Mouse (Mus musculus): ENCODE measurements at regions not wholly inside any gene's neighbourhood (a gene's known extent, or its start where the extent isn't known, plus 50 kb on each side); places are given as distances from the start of the nearest gene placed in this dataset.

- TF ChIP-seq CTCF (IDR thresholded peaks at IDR 0.05; ENCODE audit: borderline replicate concordance, insufficient read depth, low read length) (no peak), POLR2A (IDR thresholded peaks at IDR 0.05; ENCODE audit: low read depth, low read length) (no peak)
- no peak overlapping the region for H3K27ac ChIP-seq (ENCODE audit: insufficient read depth, low read length)
Observed at GRCm38 (mm10) chr13:32508447-32508846, 169.9 kb upstream of the Gmds start.

GRCm38 (mm10) chr13:32507825-32508224 is 169.3 kb upstream of the Gmds start:
- no peaks in the 10 kb centered on the region; the same call in 1 of the 2 replicates for H3K4me1 ChIP-seq (ENCODE audit: control insufficient read depth, insufficient read depth, low read length)
- TF ChIP-seq POLR2A (IDR thresholded peaks at IDR 0.05; ENCODE audit: low read depth, low read length) (no peak), CTCF (IDR thresholded peaks at IDR 0.05; ENCODE audit: borderline replicate concordance, insufficient read depth, low read length) (no peak)
- H3K27ac ChIP-seq (ENCODE audit: insufficient read depth, low read length): no peak overlapping the region
- H3K4me3 ChIP-seq (ENCODE audit: insufficient read depth, low read length): no peak overlapping the region

More at GRCm38 (mm10) chr13:32508447-32508846, 169.9 kb upstream of the Gmds start:
- H3K4me3 ChIP-seq (ENCODE audit: insufficient read depth, low read length): no peak overlapping the region
- no peaks in the 10 kb centered on the region; the same call in 1 of the 2 replicates for H3K4me1 ChIP-seq (ENCODE audit: control insufficient read depth, insufficient read depth, low read length)

- H3K4me3 ChIP-seq (ENCODE audit: insufficient read depth, low read length): no peak overlapping the region
- peaks cover 5% of the 10 kb centered on the region; the same call in 1 of the 2 replicates for H3K4me1 ChIP-seq (ENCODE audit: control insufficient read depth, insufficient read depth, low read length)
- TF ChIP-seq POLR2A (IDR thresholded peaks at IDR 0.05; ENCODE audit: low read depth, low read length): no peak
- TF ChIP-seq CTCF (IDR thresholded peaks at IDR 0.05; ENCODE audit: borderline replicate concordance, insufficient read depth, low read length): no peak
- no peak overlapping the region for H3K27ac ChIP-seq (ENCODE audit: insufficient read depth, low read length)
Observed at GRCm38 (mm10) chr13:32498205-32498790, 159.8 kb upstream of the Gmds start.

GRCm38 (mm10) chr13:32496263-32496662 is 157.7 kb upstream of the Gmds start:
- H3K4me1 ChIP-seq (ENCODE audit: control insufficient read depth, insufficient read depth, low read length): peaks cover 12% of the 10 kb centered on the region; the same call in 1 of the 2 replicates
- TF ChIP-seq POLR2A (IDR thresholded peaks at IDR 0.05; ENCODE audit: low read depth, low read length) (no peak), CTCF (IDR thresholded peaks at IDR 0.05; ENCODE audit: borderline replicate concordance, insufficient read depth, low read length) (no peak)
- H3K4me3 ChIP-seq (ENCODE audit: insufficient read depth, low read length): no peak overlapping the region
- no peak overlapping the region for H3K27ac ChIP-seq (ENCODE audit: insufficient read depth, low read length)

GRCm38 (mm10) chr13:32495063-32495462 is 156.5 kb upstream of the Gmds start:
- peaks cover 12% of the 10 kb centered on the region; the same call in 1 of the 2 replicates for H3K4me1 ChIP-seq (ENCODE audit: control insufficient read depth, insufficient read depth, low read length)
- H3K27ac ChIP-seq (ENCODE audit: insufficient read depth, low read length): no peak overlapping the region
- no peak overlapping the region for H3K4me3 ChIP-seq (ENCODE audit: insufficient read depth, low read length)
- TF ChIP-seq CTCF (IDR thresholded peaks at IDR 0.05; ENCODE audit: borderline replicate concordance, insufficient read depth, low read length) (no peak), POLR2A (IDR thresholded peaks at IDR 0.05; ENCODE audit: low read depth, low read length) (no peak)

- no peak for TF ChIP-seq CTCF (IDR thresholded peaks at IDR 0.05; ENCODE audit: borderline replicate concordance, insufficient read depth, low read length)
- TF ChIP-seq POLR2A (IDR thresholded peaks at IDR 0.05; ENCODE audit: low read depth, low read length): no peak
- H3K27ac ChIP-seq (ENCODE audit: insufficient read depth, low read length): peak overlapping the region; percentile 27; the same call in 1 of the 2 replicates
- no peak overlapping the region for H3K4me3 ChIP-seq (ENCODE audit: insufficient read depth, low read length)
- peaks cover 14% of the 10 kb centered on the region; the same call in 1 of the 2 replicates for H3K4me1 ChIP-seq (ENCODE audit: control insufficient read depth, insufficient read depth, low read length)
Observed at GRCm38 (mm10) chr13:32493806-32494205, 155.3 kb upstream of the Gmds start.

GRCm38 (mm10) chr13:32493309-32493708 is 154.8 kb upstream of the Gmds start:
- Histone ChIP-seq H3K4me3 (ENCODE audit: insufficient read depth, low read length) (no peak overlapping the region), H3K27ac (ENCODE audit: insufficient read depth, low read length) (peak overlapping the region; percentile 27; the same call in 1 of the 2 replicates), H3K4me1 (ENCODE audit: control insufficient read depth, insufficient read depth, low read length) (peaks cover 11% of the 10 kb centered on the region; the same call in 1 of the 2 replicates)
- TF ChIP-seq CTCF (IDR thresholded peaks at IDR 0.05; ENCODE audit: borderline replicate concordance, insufficient read depth, low read length) (peak; percentile 77; the same call in 1 of the 2 replicates), POLR2A (IDR thresholded peaks at IDR 0.05; ENCODE audit: low read depth, low read length) (no peak)

- Histone ChIP-seq H3K4me1 (ENCODE audit: control insufficient read depth, insufficient read depth, low read length) (peaks cover 9% of the 10 kb centered on the region; the same call in 1 of the 2 replicates), H3K4me3 (ENCODE audit: insufficient read depth, low read length) (no peak overlapping the region), H3K27ac (ENCODE audit: insufficient read depth, low read length) (0 out of 2 replicates have a peak overlapping the region, but pooled peaks have one; percentile 42)
- no peak for TF ChIP-seq CTCF (IDR thresholded peaks at IDR 0.05; ENCODE audit: borderline replicate concordance, insufficient read depth, low read length)
- TF ChIP-seq POLR2A (IDR thresholded peaks at IDR 0.05; ENCODE audit: low read depth, low read length): no peak
Observed at GRCm38 (mm10) chr13:32492566-32492965, 154.0 kb upstream of the Gmds start.

GRCm38 (mm10) chr13:32481444-32482058 is 143.0 kb upstream of the Gmds start:
- Histone ChIP-seq H3K4me1 (ENCODE audit: control insufficient read depth, insufficient read depth, low read length) (peaks cover 17% of the 10 kb centered on the region), H3K4me3 (ENCODE audit: insufficient read depth, low read length) (no peak overlapping the region), H3K27ac (ENCODE audit: insufficient read depth, low read length) (no peak overlapping the region)
- TF ChIP-seq POLR2A (IDR thresholded peaks at IDR 0.05; ENCODE audit: low read depth, low read length): no peak
- TF ChIP-seq CTCF (IDR thresholded peaks at IDR 0.05; ENCODE audit: borderline replicate concordance, insufficient read depth, low read length): no peak

- TF ChIP-seq CTCF (IDR thresholded peaks at IDR 0.05; ENCODE audit: borderline replicate concordance, insufficient read depth, low read length) (no peak), POLR2A (IDR thresholded peaks at IDR 0.05; ENCODE audit: low read depth, low read length) (no peak)
- Histone ChIP-seq H3K27ac (ENCODE audit: insufficient read depth, low read length) (peak overlapping the region; percentile 76), H3K4me3 (ENCODE audit: insufficient read depth, low read length) (no peak overlapping the region)
Observed at GRCm38 (mm10) chr13:32480029-32480428, 141.5 kb upstream of the Gmds start.

More at GRCm38 (mm10) chr13:32480029-32480428, 141.5 kb upstream of the Gmds start:
- peaks cover 17% of the 10 kb centered on the region for H3K4me1 ChIP-seq (ENCODE audit: control insufficient read depth, insufficient read depth, low read length)
